Mouse (Mus musculus) erythroblast, embryonic 14.5 days (primary cell): ENCODE measurements around the gene Scai.

Experiments
- GATA1 ChIP-seq: IDR thresholded peaks from 2 replicates; pipeline ENCODE4 v1.6.1; 2012; ENCODE audit warnings: low read length, inconsistent platforms, mixed read lengths
- TAL1 ChIP-seq: IDR thresholded peaks from 3 replicates; pipeline ENCODE4 v1.6.1; 2012; ENCODE audit warnings: low read length, inconsistent platforms, mixed read lengths

- TF ChIP-seq GATA1 (no peak), TAL1 (no peak)
Observed at GRCm38 (mm10) chr2:39142357-39142948, 48.1 kb downstream of the Scai start.
